Mouse (Mus musculus) embryonic fibroblast, embryonic 13.5 days (primary cell): ENCODE results near the gene Tmem171. TPM values are rescaled to one million over a fixed set of nuclear protein-coding genes. Genes with fewer than 3 reads are reported as not detected.

Experiments
- H3K27ac ChIP-seq: 2 replicates; pipeline ENCODE4 v1.5.1; 2012; ENCODE audit warnings: low read length, control low read depth, inconsistent platforms; ENCODE audit not compliant: insufficient read depth
- H3K4me1 ChIP-seq: 2 replicates; pipeline ENCODE4 v1.6.1; 2011; ENCODE audit warnings: low read length; ENCODE audit not compliant: control insufficient read depth, insufficient read depth
- H3K4me3 ChIP-seq: 2 replicates; pipeline ENCODE4 v1.5.1; 2011; ENCODE audit warnings: mild to moderate bottlenecking, control low read depth, low read length; ENCODE audit not compliant: insufficient read depth
- CTCF ChIP-seq: IDR thresholded peaks from 2 replicates; pipeline ENCODE4 v1.5.1; 2011; ENCODE audit warnings: mild to moderate bottlenecking, control low read depth, low read length, moderate library complexity, borderline replicate concordance; ENCODE audit not compliant: insufficient read depth
- POLR2A ChIP-seq: IDR thresholded peaks from 2 replicates; pipeline ENCODE4 v1.6.1; 2011; ENCODE audit warnings: low read depth, mild to moderate bottlenecking, control low read depth, low read length, moderate library complexity
- polyA plus RNA-seq: library from polyadenylated mRNA; stranded (reverse); fragments of >200 nt; gene quantifications from 2 replicates; pipeline ENCODE4 v1.2.4, GENCODE M21; 2011; ENCODE audit warnings: low read depth; ENCODE audit not compliant: missing spikeins, insufficient read length

Tmem171 gene
- polyA plus RNA-seq, 1 experiment = 0.90 TPM

GRCm38 (mm10) chr13:98652194-98652593 is 42.4 kb downstream of the Tmem171 start:
- Histone ChIP-seq H3K4me1 (peaks cover 11% of the 10 kb centered on the region; the same call in 1 of the 2 replicates), H3K4me3 (no peak overlapping the region), H3K27ac (no peak overlapping the region)
- TF ChIP-seq POLR2A = no peak
- TF ChIP-seq CTCF = no peak

- Histone ChIP-seq H3K4me1 (peaks cover 7% of the 10 kb centered on the region; the same call in 1 of the 2 replicates), H3K27ac (no peak overlapping the region), H3K4me3 (no peak overlapping the region)
- TF ChIP-seq CTCF (no peak), POLR2A (no peak)
Observed at GRCm38 (mm10) chr13:98651228-98651977, 43.2 kb downstream of the Tmem171 start.

- TF ChIP-seq POLR2A = no peak
- no peak for TF ChIP-seq CTCF
- no peak overlapping the region for H3K27ac ChIP-seq
- no peak overlapping the region for H3K4me3 ChIP-seq
- H3K4me1 ChIP-seq = peaks cover 7% of the 10 kb centered on the region; the same call in 1 of the 2 replicates
Observed at GRCm38 (mm10) chr13:98647775-98648568, 46.7 kb downstream of the Tmem171 start.

GRCm38 (mm10) chr13:98638507-98639166 is 56.0 kb downstream of the Tmem171 start:
- Histone ChIP-seq H3K27ac (no peak overlapping the region), H3K4me3 (no peak overlapping the region), H3K4me1 (no peaks in the 10 kb centered on the region)
- no peak for TF ChIP-seq CTCF
- TF ChIP-seq POLR2A = no peak

GRCm38 (mm10) chr13:98637145-98637544 is 57.5 kb downstream of the Tmem171 start, which contains the start of gene Tmem174:
Gene Tmem174, minus strand, starts transcription at chr13:98637410.
- H3K27ac ChIP-seq = no peak within 1 kb of the TSS
- H3K4me3 ChIP-seq = no peak within 1 kb of the TSS
- H3K4me1 ChIP-seq = no peaks in the 10 kb centered on the region; the same call in 1 of the 2 replicates
- no peak for TF ChIP-seq CTCF
- no peak for TF ChIP-seq POLR2A

GRCm38 (mm10) chr13:98636571-98636970 is 58.1 kb downstream of the Tmem171 start:
- Histone ChIP-seq H3K27ac (no peak overlapping the region), H3K4me3 (no peak overlapping the region), H3K4me1 (no peaks in the 10 kb centered on the region; the same call in 1 of the 2 replicates)
- TF ChIP-seq POLR2A (no peak), CTCF (no peak)

Other genes starting within 250 kb of the Tmem171 start
- not detected in 2 replicates for gene Gm10320, start 202.8 kb downstream of the Tmem171 start, polyA plus RNA-seq
- gene Tmem174, start 57.4 kb downstream of the Tmem171 start, polyA plus RNA-seq = not detected in 2 replicates
- 36.4 and 57.6 TPM in 2 replicates for gene Fcho2, start 120.6 kb upstream of the Tmem171 start, polyA plus RNA-seq
- 146 and 157 TPM in 2 replicates for gene Tnpo1, start 231.6 kb upstream of the Tmem171 start, polyA plus RNA-seq